Mouse (Mus musculus): ENCODE data around the gene Numbl. TPM values are rescaled to one million over a fixed set of nuclear protein-coding genes. Genes with fewer than 3 reads are reported as not detected.

Numbl gene
- polyA plus RNA-seq (2012): 12.4 and 12.9 TPM in 2 replicates

GRCm38 (mm10) chr7:27258205-27258899, at the start of gene Numbl:
Gene Numbl (plus strand): TSS chr7:27258433.
- no peak for TF ChIP-seq GATA1 (IDR thresholded peaks at IDR 0.05; ENCODE audit: low read length)

- no peak for TF ChIP-seq GATA1 (IDR thresholded peaks at IDR 0.05; ENCODE audit: low read length)
Observed at GRCm38 (mm10) chr7:27212626-27213025, 45.6 kb upstream of the Numbl start.

DNA sequence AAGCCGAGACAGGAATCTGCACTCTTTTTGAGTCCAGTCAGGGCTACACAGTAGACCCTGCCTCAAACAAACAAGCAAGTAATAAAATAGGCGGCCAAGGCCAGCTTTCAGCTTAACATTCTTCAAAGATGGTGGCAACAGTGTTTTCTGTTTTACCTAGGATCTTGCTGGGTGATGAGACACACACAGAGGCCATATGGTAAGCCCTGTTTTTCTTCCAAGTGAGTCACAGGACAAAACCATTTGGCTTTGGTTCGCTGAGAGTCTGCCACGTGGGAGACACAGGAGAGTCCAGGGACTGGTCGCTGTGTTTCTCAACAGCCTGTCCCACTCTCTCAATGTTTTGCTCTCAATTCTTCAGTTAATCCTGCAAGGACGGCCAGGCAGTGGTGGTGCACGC, 39.6 kb upstream of the Numbl start:
- TF ChIP-seq GATA1 (IDR thresholded peaks at IDR 0.05; ENCODE audit: low read length): no peak

DNA sequence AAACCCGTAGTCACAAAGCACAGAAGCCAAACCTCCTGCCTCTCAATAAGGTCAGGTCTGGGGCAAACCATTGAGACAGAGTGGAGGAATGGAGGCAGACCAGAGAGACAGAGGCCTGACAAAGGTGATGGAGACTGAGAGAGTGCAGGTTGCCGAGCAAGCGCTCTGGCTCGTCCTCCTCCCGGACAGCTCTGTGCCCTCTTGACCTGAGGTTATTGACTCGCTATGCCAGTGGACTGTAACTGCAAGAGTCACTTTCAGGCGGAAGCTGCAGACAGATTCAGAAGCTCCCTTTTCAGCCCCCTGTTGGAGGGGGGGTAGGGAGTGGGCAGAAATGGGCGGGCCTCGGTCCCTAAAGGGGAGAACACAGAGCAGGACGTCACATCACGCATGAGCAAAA, 38.3 kb upstream of the Numbl start:
- no peak for TF ChIP-seq GATA1 (IDR thresholded peaks at IDR 0.05; ENCODE audit: low read length)

- TF ChIP-seq GATA1 (IDR thresholded peaks at IDR 0.05; ENCODE audit: low read length): no peak
Observed at GRCm38 (mm10) chr7:27221939-27222338, 36.3 kb upstream of the Numbl start.

GRCm38 (mm10) chr7:27222538-27222937, 35.7 kb upstream of the Numbl start:
- TF ChIP-seq GATA1 (IDR thresholded peaks at IDR 0.05; ENCODE audit: low read length): no peak

DNA sequence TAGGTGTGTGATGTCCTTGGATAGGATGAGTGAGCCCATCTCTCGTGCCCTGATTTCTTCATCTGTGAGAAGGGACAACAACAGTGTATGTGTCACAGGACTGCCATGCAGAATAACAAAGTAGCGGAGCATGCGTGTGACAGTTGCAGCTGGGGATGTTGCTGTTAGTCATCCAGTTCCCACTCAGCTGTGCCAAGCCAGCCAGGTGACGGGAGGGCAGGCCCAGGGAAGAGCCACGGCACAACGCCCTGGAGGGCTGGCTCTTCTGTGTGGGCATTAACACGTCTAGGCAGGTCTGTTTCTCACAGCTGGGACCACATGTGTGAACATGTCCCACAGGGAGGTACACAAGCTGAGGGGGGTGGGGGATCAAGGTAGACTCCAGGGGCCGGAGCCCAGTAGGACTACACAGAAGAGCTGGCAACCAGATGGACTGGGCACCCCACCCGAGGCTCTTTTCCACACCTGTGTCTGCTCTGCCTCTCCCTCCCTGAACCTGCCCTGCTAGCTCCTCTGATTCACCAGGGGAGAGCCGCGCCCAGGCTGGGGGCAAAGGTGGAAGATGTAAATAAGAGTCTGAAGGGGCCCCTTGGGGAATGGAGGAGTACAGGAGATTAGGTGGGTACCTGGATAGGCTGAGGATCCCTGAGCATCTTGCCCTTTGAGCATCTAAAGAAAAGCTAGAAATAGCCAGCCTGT, 33.2 kb upstream of the Numbl start:
- TF ChIP-seq GATA1 (IDR thresholded peaks at IDR 0.05; ENCODE audit: low read length): no peak

- TF ChIP-seq GATA1 (IDR thresholded peaks at IDR 0.05; ENCODE audit: low read length): no peak
Observed at GRCm38 (mm10) chr7:27227276-27227675, 31.0 kb upstream of the Numbl start.

DNA sequence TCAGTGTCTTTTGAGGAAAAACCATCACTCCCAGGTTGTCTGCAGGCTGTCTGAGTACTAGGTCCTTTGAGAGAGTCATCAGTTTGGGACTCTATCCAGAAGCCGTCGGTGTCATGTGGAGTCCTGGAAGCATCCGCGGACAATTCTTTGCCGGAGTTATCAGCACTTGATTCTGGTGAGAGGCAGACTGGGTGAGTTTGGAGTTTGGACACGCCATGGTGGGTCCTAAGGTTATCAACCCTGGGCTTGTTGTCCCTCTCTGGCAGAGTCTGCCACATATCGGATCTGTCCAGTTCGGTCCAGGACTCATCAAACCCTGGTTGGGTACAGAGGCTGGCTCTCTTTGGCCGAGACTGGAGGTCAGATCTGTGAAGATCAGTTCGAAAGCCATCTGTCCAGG, 30.6 kb upstream of the Numbl start:
- no peak for TF ChIP-seq GATA1 (IDR thresholded peaks at IDR 0.05; ENCODE audit: low read length)

- no peak for TF ChIP-seq GATA1 (IDR thresholded peaks at IDR 0.05; ENCODE audit: low read length)
Observed at GRCm38 (mm10) chr7:27228281-27228821, 29.9 kb upstream of the Numbl start, which contains the start of gene Itpkc. Gene Itpkc (minus strand): TSS chr7:27228661.

- TF ChIP-seq GATA1 (IDR thresholded peaks at IDR 0.05; ENCODE audit: low read length): no peak
Observed at GRCm38 (mm10) chr7:27228865-27229264, 29.4 kb upstream of the Numbl start.

DNA sequence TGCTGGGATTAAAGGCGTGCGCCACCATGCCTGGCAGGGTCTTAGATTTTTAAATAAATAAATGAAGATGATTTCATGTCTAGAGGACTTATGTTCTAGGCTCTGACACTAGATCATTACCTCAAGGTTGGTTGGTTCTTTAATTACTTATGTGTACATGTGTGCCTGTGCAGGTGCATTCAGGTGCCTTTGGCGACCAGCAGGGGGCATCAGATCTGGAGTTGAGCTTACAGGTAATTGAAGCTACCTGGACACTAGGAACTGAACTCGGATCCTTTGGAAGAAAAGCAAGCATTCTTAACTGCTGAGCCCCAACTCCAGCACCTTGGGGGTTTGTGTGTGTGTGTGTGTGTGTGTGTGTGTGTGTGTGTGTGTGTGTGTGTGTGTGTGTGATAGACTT, 27.5 kb upstream of the Numbl start:
- no peak for TF ChIP-seq GATA1 (IDR thresholded peaks at IDR 0.05; ENCODE audit: low read length)

GRCm38 (mm10) chr7:27231693-27232331, 26.4 kb upstream of the Numbl start:
- TF ChIP-seq GATA1 (IDR thresholded peaks at IDR 0.05; ENCODE audit: low read length): no peak

- no peak for TF ChIP-seq GATA1 (IDR thresholded peaks at IDR 0.05; ENCODE audit: low read length)
Observed at GRCm38 (mm10) chr7:27232781-27233281, 25.4 kb upstream of the Numbl start, which contains the start of gene Coq8b. Gene Coq8b (plus strand): TSS chr7:27233023.

DNA sequence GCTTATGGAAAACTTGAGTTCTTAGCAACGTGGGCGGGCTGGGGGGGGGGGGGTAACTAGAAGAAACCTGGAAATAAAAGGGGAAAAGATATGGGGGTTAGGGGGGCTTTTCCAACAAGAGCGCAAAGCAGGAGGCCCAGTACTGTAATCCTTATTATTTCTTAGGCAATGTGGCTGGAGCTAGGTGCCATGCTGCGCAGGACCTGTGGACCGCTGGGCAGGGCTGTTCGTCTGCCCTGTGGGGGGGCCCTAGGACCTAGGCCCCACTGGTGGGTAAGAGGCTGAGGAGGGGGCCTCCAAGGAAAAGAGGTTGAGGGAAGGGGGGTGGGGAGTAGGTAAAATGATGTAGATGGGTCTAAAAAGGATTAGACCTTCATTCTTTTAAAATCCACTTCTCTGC, 24.9 kb upstream of the Numbl start:
- TF ChIP-seq GATA1 (IDR thresholded peaks at IDR 0.05; ENCODE audit: low read length): no peak

DNA sequence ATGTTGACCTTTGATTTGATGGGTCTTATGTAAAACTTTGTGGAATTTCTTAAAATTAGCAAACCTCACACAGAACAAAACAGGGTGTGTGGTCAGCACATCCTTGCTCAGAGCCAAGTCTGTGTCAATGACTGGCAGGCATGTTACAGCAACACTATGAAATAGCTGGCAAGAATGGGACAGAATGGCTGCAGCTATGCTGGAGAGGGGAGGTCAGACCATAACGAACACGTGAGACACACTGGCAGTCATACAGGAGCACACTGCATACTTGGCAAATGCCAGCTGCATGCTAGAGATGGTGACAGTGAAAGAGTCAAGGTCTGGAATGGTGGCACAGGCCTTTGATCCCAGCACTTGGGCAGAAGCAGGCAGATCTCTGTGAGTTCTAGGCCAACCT, 22.5 kb upstream of the Numbl start:
- no peak for TF ChIP-seq GATA1 (IDR thresholded peaks at IDR 0.05; ENCODE audit: low read length)
